Mouse (Mus musculus) midbrain, embryonic 10.5 days (tissue): ENCODE measurements around the gene Fance. TPM values are rescaled to one million over a fixed set of nuclear protein-coding genes. Genes with fewer than 3 reads are reported as not detected.
"Not testable (repeated sequence)": the region's sequence is repeated elsewhere in the genome, so short reads cannot be mapped to it uniquely, and the experiment has no call there.

Experiments used
- DNase-seq: peaks from one replicate; pipeline ENCODE4 v3.0.0-alpha.2; 2017; ENCODE audit warnings: low spot score
- H3K27ac ChIP-seq: fragments of 300-500 bp; sonication (generic); replicated peaks from 2 replicates; pipeline ENCODE4 v1.5.1; 2016; ENCODE audit warnings: mild to moderate bottlenecking
- H3K27me3 ChIP-seq: fragments of 300-500 bp; sonication (generic); 2 replicates; pipeline ENCODE4 v1.6.1; 2016; ENCODE audit warnings: low read depth, mild to moderate bottlenecking; ENCODE audit not compliant: poor library complexity, severe bottlenecking
- H3K36me3 ChIP-seq: fragments of 300-500 bp; sonication (generic); 2 replicates; pipeline ENCODE4 v1.6.1; 2016; ENCODE audit warnings: mild to moderate bottlenecking, moderate library complexity
- H3K4me1 ChIP-seq: fragments of 300-500 bp; sonication (generic); 2 replicates; pipeline ENCODE4 v1.6.1; 2016
- H3K4me3 ChIP-seq: fragments of 300-500 bp; sonication (generic); 2 replicates; pipeline ENCODE4 v1.5.1; 2016; ENCODE audit warnings: mild to moderate bottlenecking, moderate library complexity
- H3K9me3 ChIP-seq: fragments of 300-500 bp; sonication (generic); replicated peaks from 2 replicates; pipeline ENCODE4 v1.6.1; 2016; ENCODE audit warnings: mild to moderate bottlenecking
- WGBS: fragments of 180-500 bp; shearing (Covaris S2); methylation state at CpG from one replicate; pipeline ENCODE4 v1.1.7; 2016; 5-methylcytosine and 5-hydroxymethylcytosine counted together
- polyA plus RNA-seq: library from polyadenylated mRNA; unstranded; fragments of >200 nt; fragmentation: Nextera tagmentation; extraction: Ambion mirVana; gene quantifications from 2 replicates; pipeline ENCODE4 v1.2.1, GENCODE M21; 2016

Fance gene
- polyA plus RNA-seq, 1 experiment from 2014 or later, result 30.8 TPM

- no peak overlapping the region for H3K27ac ChIP-seq
- H3K36me3 ChIP-seq, result peaks cover 60% of the 10 kb centered on the region
- 93% methylated on average over 9 of the region's 9 CpGs for WGBS
- no peak for DNase-seq
- no peaks in the 10 kb centered on the region for H3K27me3 ChIP-seq
- peaks cover 42% of the 10 kb centered on the region for H3K4me1 ChIP-seq
- H3K4me3 ChIP-seq, result no peak overlapping the region; the same call in 1 of the 2 replicates
- H3K9me3 ChIP-seq, result no peaks in the 10 kb centered on the region
Observed at GRCm38 (mm10) chr17:28316476-28316875, 3.2 kb downstream of the Fance start.

DNA sequence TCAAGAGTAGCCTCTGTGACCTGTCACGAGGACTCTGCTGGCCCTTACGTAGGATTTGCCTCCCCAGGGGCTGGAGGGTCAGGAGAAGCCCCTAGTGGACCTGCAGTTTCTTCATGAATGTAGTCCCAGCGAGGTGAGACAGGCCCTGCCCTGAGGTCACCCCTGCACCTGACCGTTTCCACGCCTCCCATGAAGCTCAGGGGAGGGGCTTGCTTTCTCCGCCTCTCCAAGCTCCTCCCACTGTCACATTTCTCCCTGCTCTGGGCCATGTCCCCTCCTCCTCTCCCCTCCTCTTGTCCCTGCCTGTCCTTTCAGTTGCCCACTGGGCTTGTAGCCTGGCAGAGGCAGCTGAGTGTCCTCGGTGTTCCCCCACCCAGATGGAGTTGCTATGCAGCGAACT lies 3.8 kb downstream of the Fance start:
- 49% methylated on average over 8 of the region's 8 CpGs for whole genome bisulfite sequencing
- Histone ChIP-seq H3K36me3 (peaks cover 67% of the 10 kb centered on the region), H3K4me1 (peaks cover 42% of the 10 kb centered on the region), H3K4me3 (no peak overlapping the region), H3K27me3 (no peaks in the 10 kb centered on the region), H3K9me3 (no peaks in the 10 kb centered on the region), H3K27ac (no peak overlapping the region)
- no peak for DNase-seq

- 85% methylated on average over 9 of the region's 9 CpGs for WGBS
Observed at GRCm38 (mm10) chr17:28317725-28318124, 4.4 kb downstream of the Fance start.

DNA sequence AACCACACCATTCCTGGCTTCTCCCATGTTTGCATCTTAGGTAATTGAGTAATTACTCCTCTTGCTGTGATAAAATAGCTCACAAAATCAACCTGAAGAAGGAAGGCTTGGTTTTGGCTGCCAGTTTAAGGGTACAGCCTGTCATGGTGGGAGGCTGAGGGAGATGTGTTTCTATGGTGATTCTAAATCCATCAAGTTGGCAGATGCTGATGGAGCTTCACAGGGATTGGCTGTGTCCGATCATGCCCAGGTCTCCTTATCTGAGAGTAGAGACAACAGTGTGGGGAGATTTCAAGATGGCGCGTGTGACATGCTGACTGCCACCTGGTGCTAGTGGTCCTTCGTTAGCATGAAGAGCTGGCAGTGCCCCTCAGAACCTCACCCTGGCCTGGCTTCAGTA lies 8.4 kb downstream of the Fance start:
- peaks cover 8% of the 10 kb centered on the region; the same call in 1 of the 2 replicates for H3K4me1 ChIP-seq
- peaks cover 94% of the 10 kb centered on the region for H3K36me3 ChIP-seq
- 97% methylated on average over 4 of the region's 4 CpGs for WGBS
- H3K27me3 ChIP-seq, result no peaks in the 10 kb centered on the region
- DNase-seq, result no peak
- H3K27ac ChIP-seq, result no peak overlapping the region
- H3K9me3 ChIP-seq, result peaks cover 7% of the 10 kb centered on the region
- H3K4me3 ChIP-seq, result no peak overlapping the region

More at GRCm38 (mm10) chr17:28317725-28318124, 4.4 kb downstream of the Fance start:
- no peak for DNase-seq
- no peak overlapping the region for H3K27ac ChIP-seq
- no peaks in the 10 kb centered on the region for H3K27me3 ChIP-seq
- H3K4me1 ChIP-seq, result peaks cover 39% of the 10 kb centered on the region
- no peak overlapping the region for H3K4me3 ChIP-seq
- H3K9me3 ChIP-seq, result no peaks in the 10 kb centered on the region
- peaks cover 73% of the 10 kb centered on the region for H3K36me3 ChIP-seq

- 91% methylated on average over 8 of the region's 8 CpGs for WGBS
- Histone ChIP-seq H3K36me3 (peaks cover 77% of the 10 kb centered on the region), H3K27me3 (no peaks in the 10 kb centered on the region)
Observed at GRCm38 (mm10) chr17:28323786-28324185, 10.5 kb downstream of the Fance start.

DNA sequence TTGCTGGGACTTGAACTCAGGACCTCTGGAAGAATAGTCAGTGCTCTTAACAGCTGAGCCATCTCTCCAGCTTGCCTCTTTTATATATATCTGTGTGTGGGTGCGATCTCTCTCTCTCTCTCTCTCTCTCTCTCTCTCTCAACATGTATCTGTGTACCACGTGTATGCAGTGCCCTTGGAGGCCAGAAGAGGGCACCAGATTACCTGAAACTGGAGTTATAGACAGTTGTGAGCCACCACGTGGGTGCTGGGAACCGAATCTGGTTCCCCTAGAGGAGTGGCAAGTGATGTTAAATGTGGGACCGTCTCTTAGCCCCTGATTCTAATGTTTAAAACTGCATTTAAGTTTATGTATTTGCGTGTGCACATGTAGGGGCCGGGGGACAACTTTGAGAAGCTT lies 11.1 kb downstream of the Fance start:
- peaks cover 20% of the 10 kb centered on the region for H3K4me1 ChIP-seq
- not testable (repeated sequence) for H3K27ac ChIP-seq, H3K4me3 ChIP-seq, H3K9me3 ChIP-seq, H3K27me3 ChIP-seq, DNase-seq
- 92% methylated on average over 7 of the region's 7 CpGs for WGBS
- H3K36me3 ChIP-seq, result peaks cover 77% of the 10 kb centered on the region

More at GRCm38 (mm10) chr17:28323786-28324185, 10.5 kb downstream of the Fance start:
- no peak for DNase-seq
- H3K4me1 ChIP-seq, result peaks cover 15% of the 10 kb centered on the region
- peaks cover 7% of the 10 kb centered on the region for H3K9me3 ChIP-seq
- no peak overlapping the region for H3K27ac ChIP-seq
- H3K4me3 ChIP-seq, result 0 out of 2 replicates have a peak overlapping the region, but pooled peaks have one; percentile 11

GRCm38 (mm10) chr17:28325751-28326150 lies 12.4 kb downstream of the Fance start:
- no peaks in the 10 kb centered on the region for H3K27me3 ChIP-seq
- H3K4me3 ChIP-seq, result no peak overlapping the region
- H3K4me1 ChIP-seq, result peaks cover 31% of the 10 kb centered on the region
- WGBS, result 88% methylated on average over 8 of the region's 8 CpGs
- DNase-seq, result no peak
- peaks cover 7% of the 10 kb centered on the region for H3K9me3 ChIP-seq
- H3K36me3 ChIP-seq, result peaks cover 80% of the 10 kb centered on the region
- H3K27ac ChIP-seq, result no peak overlapping the region

DNA sequence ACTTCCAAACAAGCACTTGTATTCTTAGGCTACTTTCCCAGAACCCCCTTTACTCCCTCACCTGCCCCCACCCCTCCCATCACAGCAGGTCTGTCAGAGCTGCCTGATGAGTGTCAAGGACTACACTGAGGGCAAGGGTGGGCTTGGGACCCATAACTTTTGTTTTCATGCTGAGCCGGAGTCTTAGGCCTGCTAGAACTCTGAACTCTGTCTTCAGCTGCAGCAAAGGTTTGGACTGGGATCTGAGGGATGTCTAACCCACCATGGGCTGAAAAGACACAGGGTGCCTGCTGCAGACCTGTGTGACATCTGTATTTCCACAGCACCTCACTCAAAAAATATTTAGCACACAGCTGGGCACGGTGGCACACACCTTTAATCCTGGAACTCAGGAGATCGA lies 13.6 kb downstream of the Fance start:
- no peak for DNase-seq
- H3K27me3 ChIP-seq, result no peaks in the 10 kb centered on the region
- whole genome bisulfite sequencing, result 83% methylated on average over 3 of the region's 3 CpGs
- peaks cover 7% of the 10 kb centered on the region for H3K9me3 ChIP-seq
- H3K36me3 ChIP-seq, result peaks cover 80% of the 10 kb centered on the region
- peak overlapping the region; percentile 97 for H3K27ac ChIP-seq
- H3K4me1 ChIP-seq, result peaks cover 37% of the 10 kb centered on the region
- H3K4me3 ChIP-seq, result no peak overlapping the region

GRCm38 (mm10) chr17:28327673-28328325 lies 14.5 kb downstream of the Fance start:
- Histone ChIP-seq H3K9me3 (peaks cover 7% of the 10 kb centered on the region), H3K4me3 (peak overlapping the region; percentile 100), H3K36me3 (peaks cover 80% of the 10 kb centered on the region), H3K4me1 (peaks cover 45% of the 10 kb centered on the region), H3K27me3 (no peaks in the 10 kb centered on the region), H3K27ac (peak overlapping the region; percentile 97)
- 11% methylated on average over 22 of the region's 22 CpGs for WGBS
- DNase-seq, result no peak

- H3K4me1 ChIP-seq, result peaks cover 52% of the 10 kb centered on the region
- peaks cover 81% of the 10 kb centered on the region for H3K36me3 ChIP-seq
- peaks cover 3% of the 10 kb centered on the region; the same call in 1 of the 2 replicates for H3K27me3 ChIP-seq
- H3K27ac ChIP-seq, result peak within 1 kb of the TSS; percentile 97
- under 1% methylated on average over 67 of the region's 67 CpGs for WGBS
- peak within 1 kb of the TSS; percentile 100 for H3K4me3 ChIP-seq
- DNase-seq, result peak; percentile 97
- peaks cover 7% of the 10 kb centered on the region for H3K9me3 ChIP-seq
Observed at GRCm38 (mm10) chr17:28328366-28328928, 15.1 kb downstream of the Fance start, which contains the start of gene Rpl10a. Gene Rpl10a, plus strand, starts transcription at chr17:28328471.

GRCm38 (mm10) chr17:28328946-28329345 lies 15.6 kb downstream of the Fance start:
- peaks cover 83% of the 10 kb centered on the region for H3K36me3 ChIP-seq
- H3K9me3 ChIP-seq, result peaks cover 7% of the 10 kb centered on the region
- peak overlapping the region; percentile 100 for H3K4me3 ChIP-seq
- peak; percentile 52 for DNase-seq
- H3K27me3 ChIP-seq, result peaks cover 4% of the 10 kb centered on the region; the same call in 1 of the 2 replicates
- WGBS, result under 1% methylated on average over 25 of the region's 25 CpGs
- peak overlapping the region; percentile 97 for H3K27ac ChIP-seq
- H3K4me1 ChIP-seq, result peaks cover 56% of the 10 kb centered on the region

DNA sequence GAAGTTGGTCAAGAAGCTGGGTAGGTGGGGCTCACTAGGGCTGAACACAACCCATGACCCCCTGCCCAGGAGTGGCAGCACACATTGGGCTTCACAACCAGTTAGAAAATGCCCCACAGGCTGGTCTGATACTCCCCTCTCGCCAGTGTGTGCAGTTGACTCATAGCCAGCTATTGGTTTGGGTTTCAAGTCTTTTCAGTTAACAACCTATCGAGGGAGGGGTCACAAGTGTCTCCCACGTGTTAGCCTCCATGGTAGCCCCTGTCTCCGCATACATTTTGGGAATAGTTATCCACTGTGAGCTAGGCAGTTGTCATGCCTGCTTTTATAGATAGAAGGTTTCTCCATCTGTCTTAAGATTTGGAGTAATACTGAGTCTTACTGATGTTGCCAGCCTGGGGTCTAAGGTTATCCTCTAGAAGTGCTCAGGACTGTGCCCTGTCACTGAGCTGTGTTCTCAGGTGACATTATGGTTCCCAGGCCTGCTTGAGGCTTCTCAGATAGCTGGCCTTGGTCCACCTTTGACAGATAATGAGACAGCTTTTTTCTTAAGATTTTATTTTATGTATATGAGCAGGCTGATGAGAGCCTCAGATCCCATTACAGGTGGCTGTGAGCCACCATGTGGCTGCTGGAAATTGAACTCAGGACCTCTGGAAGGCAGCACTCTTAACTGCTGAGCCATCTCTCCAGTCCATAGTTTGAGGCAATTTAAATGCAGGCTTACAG lies 16.3 kb downstream of the Fance start:
- Histone ChIP-seq H3K36me3 (peaks cover 81% of the 10 kb centered on the region), H3K27me3 (peaks cover 4% of the 10 kb centered on the region; the same call in 1 of the 2 replicates), H3K27ac (peak overlapping the region; percentile 97), H3K4me1 (peaks cover 62% of the 10 kb centered on the region), H3K4me3 (peak overlapping the region; percentile 100), H3K9me3 (peaks cover 2% of the 10 kb centered on the region)
- WGBS, result 12% methylated on average over 4 of the region's 4 CpGs
- DNase-seq, result no peak
